Mouse (Mus musculus): ENCODE data around the gene Il9r.

Gene Il9r

DNA sequence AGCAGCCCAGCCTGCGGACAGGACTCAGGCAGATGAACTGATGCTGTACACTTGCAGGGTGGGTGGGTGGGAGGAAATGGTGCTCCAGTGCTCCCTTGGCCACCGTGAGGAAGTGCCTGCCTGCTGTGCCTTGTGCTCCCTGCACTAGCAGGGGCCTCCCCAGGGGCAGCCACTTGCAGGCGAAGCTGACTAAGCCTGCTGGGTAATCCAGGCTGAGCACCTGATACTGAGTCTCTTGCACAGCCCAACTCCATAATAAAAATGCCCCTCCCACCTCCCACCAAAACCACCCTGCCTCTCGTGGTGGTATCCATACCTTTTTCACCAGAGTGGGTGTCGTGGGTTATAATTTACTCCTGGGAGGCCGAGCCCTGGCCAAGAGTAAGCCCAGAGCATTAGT lies 849 bp downstream of the Il9r start:
- no peak for DNase-seq (ENCODE audit: low spot score in 2 of 2)

DNA sequence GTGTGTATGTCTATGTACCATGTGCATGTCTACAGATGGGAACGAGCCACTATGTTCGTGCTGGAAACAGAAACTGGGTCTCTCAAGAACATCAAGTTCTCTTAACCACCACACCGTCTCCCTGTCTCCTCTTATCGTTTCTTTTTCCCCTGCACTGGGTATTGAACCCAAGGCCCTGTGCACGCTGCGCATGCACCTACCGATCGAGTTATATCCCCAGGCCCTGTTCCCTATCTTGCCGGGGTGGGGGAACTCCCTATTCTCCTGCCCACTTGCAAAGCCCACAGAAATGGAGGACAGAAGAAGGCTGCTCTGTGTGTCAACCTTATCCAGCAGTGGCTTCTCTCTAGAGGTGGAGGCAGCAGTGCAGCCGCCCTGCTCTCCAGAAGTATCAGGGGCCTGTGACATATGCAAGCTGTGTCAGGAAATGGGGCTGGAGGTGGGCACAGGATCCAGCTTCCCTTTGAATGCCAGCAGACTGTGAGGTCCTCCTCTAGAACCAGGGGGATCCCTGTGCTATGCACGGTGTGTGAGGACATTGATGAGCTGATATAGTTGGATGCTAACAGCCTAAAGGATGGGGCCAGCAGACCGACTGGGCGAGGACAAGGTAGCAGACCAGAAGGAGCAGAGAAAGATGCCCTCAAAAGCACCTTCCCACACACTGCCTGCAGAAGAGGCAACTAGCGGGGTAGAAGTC lies 1.7 kb downstream of the Il9r start:
- DNase-seq (ENCODE audit: low spot score in 2 of 2), result no peak

DNA sequence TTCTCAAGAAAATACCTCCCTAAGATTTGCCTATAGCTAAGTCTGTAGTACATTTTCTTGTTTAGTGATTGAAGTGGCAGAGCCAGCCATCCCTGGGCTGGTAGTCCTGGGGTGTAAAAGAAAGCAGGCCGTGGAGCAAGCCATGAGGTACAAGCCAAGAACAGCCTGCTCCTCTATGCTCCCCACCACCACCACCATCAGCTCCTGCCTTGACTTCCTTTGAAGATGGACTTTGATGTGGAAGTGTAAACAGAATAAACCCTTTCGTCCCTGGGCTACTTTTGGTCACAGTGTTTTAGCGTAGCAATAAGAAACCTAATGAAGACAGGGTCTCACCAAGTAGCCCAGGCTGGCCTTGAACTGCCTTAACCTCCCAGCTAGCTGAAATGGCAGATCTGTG lies 2.3 kb downstream of the Il9r start:
- no peak for DNase-seq (ENCODE audit: low spot score in 2 of 2)

DNA sequence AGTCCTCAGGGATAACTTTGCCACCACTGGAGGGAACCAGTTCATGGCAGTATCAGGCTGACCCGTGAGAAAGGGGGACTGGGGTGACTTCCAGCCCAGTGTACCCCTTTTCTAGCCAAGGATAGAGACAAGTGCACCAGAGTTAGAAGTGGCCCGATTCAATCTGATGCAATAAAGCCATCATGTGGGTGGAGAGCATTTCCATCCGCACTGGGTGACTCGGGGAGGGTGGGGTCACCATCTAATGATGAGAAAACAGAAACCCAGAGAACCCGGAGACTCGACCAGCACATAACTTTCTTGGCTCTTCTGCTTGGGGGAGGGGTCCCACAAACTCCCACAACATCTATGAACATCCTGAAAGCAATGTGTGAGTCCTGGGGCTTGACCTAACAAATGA lies 3.4 kb downstream of the Il9r start:
- no peak for DNase-seq (ENCODE audit: low spot score in 2 of 2)

DNA sequence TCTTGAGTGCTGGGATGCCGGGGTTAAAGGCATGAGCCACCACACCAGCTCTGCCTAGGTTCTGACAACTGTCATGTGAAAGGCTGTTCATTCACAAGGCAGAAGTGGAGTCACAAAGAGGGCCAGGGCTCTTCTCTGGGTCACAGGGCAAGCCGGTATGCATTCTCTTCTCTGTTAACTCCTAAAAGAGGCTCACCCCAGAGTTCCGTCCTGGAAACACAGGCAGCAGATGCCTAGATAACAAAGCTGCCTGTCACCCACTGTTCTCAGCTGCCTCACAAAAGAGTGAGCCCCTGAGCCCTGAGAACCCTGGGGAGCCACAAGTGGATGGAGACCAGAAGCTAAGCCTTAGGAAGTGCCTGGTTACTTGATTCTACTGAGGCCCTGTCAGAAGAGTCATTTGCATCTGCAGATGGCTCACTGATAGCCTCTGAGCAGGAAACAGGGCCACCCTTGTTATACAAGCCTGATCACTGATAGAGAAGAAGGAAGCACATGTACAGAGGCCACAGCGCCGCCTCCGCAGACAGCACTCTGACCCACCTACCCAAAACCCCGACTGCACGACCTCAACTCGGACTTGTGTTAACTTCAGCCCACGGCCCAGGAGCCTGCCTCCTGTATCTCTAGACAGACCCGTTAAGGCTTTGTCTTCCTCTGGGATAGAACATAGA lies 4.1 kb downstream of the Il9r start:
- DNase-seq (ENCODE audit: low spot score in 2 of 2), result no peak

DNA sequence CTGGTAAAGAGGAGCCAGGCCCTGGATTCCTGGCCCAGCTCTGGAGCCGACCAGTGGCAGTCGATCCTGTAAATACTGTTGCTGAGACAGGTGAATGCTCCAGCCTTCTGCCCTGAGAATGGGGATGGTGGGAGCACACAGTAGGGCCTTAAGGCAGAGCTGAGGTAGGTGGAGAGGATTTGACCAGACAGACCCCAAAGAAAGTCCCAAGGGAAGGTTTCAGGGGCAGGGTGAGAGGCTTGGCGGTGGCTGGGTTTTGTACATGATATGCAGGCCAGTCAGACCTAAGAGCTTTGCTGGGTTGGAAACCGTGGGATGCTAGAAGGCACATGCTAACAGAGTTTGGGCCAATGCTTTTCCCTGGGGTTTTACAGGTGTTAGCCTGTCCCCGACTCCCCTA lies 5.5 kb downstream of the Il9r start:
- DNase-seq (ENCODE audit: low spot score in 2 of 2), result no peak

DNA sequence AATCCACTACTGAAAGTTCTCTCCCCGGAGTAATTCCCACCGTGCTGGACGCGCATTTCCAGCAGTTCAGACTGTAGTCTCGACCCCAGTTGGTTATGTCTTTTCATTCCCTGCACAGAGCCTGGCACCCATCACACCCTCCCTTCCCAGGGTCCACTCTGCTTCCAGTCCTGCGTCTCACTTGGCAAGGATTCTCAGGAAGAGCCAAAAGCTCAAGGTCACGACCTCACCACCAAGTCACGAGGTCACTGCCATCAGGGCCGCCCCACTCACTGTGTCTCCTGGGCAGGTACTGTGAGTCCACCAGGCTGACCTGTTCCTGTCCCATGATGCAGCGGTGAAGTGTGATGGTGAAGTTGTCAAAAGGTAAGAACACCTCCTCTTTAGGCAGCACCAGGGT lies 6.0 kb downstream of the Il9r start:
- DNase-seq (ENCODE audit: low spot score in 2 of 2), result no peak

DNA sequence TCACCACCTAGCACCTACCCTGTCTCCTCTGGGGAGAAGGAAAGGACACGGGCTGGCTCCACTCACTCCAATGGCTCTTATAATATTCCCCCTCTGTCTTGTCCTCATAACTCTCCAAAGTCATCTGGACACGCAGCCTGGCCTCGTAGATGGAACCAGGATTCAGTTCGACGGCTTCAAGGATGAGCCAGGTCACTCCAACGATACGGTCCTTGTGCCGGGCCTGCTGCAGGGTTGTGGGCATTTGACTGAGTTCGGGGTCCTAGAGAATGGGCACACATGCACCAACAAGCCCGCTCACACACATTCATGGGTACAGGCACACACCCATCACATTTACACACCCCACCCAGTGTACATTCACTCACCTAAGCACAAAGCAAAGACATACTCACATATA lies 6.9 kb downstream of the Il9r start:
- DNase-seq (ENCODE audit: low spot score in 2 of 2), result no peak

DNA sequence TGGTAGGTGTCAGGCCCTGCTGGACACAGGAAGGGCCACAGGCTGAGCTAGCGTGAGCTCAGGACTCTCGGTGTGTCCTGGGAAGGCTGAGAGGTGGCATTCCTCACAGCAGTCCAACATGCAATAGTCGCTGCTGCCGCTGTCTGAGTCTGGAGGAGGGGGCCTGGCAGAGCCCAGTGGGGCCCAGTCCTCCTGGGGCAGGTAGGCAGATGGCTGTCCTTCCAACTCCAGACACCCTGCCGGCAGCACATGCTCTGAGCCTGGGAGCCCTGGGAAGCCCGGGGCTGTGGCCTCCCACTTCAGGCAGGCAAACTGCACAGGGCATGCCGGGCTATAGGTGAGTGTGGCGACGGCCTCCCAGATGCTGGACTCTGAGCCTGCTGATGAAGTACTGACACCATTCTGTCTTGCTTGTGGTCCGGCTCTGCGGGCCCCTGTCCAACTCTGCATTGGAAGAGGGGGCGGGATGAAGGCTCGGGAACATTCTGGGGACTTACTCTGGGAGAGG lies 9.4 kb downstream of the Il9r start:
- no peak for DNase-seq (ENCODE audit: low spot score in 2 of 2)

DNA sequence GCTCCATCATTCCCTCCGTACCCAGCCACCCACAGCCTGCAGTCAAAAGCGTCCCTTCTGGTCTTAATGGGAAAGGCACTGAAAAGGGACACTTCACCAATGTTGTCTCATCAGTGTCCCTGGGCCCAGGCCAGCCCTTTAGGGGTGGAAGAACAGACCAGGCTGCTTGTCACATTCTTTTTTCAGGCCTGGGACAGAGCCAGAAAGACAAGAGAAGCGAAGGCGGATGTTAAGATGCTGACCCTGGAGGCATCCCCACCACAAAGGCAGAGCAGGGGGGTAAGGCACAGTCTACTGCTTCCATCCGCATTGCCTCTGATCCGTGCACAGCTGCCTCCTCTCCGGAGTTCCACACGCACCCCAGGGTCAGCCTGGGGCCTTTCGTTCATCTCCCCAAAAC lies 10.0 kb downstream of the Il9r start:
- no peak for DNase-seq (ENCODE audit: low spot score in 2 of 2)

DNA sequence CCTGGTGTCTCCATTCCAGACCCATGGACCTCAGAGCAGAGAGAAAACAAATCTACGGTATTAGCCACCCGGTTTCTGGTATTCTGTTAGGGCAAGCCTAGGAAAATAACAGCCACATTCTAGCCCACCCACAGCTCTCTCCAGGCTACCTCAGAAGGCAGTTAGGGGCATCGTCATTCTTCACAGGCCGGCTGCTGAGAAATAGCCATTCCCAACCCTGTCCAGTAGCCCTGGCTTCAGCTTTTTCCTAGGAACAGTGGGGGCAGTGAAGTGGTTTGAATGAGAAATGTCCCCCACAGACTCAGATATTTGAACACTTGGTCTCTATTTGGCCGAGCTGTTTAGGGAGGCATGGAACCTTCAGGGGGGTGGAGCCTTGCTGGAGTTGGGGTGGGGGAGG lies 10.6 kb downstream of the Il9r start:
- no peak for DNase-seq (ENCODE audit: low spot score in 2 of 2)

DNA sequence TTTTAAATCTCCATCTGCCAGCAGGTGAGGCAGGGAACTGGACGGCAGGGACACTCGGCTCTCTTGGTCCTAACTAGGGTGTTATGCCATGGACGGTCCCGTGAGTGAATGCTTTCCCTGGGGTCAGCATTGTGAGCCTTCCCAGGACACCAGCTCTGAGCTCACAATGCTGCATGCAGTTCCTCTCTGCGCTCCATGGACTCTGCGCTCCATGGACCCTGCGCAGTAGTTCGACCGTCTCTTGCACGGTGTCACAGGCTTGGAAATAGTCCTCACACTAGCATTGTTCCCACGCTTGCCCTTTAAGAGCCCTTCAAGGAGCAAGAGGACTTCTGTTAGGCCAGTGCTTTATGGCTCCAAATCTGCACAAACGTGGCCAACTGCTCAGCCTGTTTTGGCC lies 11.2 kb downstream of the Il9r start:
- DNase-seq (ENCODE audit: low spot score in 2 of 2), result no peak

DNA sequence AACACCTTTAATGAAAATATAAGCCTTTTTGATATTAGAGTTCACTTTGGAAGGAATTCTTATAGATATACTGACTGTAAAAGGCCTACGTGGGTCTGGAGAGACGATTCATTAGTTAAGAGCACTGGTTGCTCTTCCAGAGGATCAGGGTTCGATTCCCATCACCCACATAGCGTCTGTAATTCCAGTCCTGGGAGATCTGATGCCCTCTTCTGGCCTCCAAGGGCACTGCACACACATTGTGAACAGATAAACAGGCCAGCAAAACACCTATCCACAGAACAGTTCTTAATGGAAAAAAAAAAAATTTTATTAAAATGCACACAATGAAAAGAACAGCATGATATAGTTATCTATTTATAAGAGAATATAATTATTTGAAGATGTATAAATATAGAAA lies 12.8 kb downstream of the Il9r start:
- no peak for DNase-seq (ENCODE audit: low spot score in 2 of 2)

DNA sequence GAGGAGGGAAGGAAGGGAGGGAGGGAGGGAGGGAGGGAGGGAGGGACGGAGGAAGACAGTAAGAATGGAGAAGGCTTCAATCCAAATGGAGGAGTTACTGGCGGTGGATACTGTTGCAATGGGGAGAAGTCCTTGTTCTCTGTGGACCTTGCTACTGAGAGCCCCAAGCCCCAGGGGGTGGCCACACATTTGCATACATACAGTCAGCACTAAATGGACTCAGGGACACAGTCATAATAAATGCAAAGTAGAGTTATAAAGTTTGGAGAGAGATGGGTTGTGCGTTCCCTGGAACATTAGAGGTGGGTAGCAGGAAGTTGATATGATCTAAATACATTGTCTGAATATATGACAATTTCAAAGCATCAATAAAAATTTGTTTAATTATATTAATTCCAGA lies 14.0 kb downstream of the Il9r start:
- no peak for DNase-seq (ENCODE audit: low spot score in 2 of 2)

DNA sequence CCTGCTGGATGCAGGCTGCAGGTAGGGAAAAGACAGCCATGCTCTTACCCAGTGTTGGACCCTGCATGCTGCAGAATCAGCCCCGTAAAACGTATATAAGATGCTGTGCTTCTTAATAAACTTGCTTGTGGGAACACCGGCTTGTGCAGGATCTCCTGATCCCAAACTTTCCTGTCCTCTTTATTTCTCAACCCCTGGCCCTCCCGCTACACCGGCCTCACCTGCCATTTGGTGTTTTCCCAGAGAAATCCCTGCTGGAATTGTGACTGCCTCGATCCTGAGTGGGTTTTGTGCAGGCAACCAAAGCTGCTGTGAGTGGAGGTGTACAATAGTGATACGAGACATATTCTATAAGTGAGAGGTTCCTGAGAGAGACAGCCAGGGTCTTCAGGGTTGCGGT lies 15.6 kb downstream of the Il9r start:
- DNase-seq (ENCODE audit: low spot score in 2 of 2), result no peak

DNA sequence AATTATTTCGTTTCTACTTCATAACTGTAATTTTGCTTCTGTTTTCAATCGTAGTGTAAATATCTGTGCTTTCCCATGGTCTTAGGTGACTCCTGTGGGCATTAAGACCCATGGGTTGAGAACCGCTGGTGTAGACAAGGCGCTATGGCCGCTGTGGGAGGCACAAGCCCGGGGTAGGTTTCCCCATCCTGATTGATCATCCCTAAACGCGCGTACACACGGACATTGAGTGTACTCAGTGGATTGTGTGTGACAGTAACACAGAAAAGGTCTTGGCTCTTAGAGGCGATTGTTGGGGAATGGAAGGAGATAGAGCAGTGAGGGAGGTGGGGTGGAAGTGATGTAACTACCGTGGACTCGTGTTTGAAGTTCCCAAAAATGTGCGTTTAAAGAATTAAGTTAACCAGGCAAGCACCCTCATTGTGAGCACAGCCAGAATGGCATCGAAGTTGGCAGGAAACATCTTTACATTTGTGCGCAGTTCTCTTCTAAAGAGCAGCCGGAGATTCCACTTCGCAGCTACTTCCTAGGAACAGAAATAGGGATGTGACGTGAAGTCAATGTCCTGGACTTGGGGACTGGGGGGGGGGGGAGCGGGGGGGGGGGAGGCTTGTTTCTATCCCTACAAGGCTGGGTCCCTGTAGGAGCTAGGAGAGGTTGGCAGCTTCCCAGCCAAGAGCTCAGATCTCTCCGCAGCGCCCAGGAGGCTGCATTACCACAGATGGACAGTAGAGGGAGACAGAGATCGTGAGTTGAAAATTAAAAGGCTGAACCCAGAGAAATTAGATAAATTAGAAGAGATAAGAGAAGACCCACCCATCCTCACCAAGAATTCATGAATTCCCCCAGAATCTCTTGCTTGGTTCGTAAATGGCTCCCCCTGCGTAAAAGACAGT lies 17.9 kb downstream of the Il9r start:
- DNase-seq (ENCODE audit: low spot score in 2 of 2), result peak; percentile 45 to 67

DNA sequence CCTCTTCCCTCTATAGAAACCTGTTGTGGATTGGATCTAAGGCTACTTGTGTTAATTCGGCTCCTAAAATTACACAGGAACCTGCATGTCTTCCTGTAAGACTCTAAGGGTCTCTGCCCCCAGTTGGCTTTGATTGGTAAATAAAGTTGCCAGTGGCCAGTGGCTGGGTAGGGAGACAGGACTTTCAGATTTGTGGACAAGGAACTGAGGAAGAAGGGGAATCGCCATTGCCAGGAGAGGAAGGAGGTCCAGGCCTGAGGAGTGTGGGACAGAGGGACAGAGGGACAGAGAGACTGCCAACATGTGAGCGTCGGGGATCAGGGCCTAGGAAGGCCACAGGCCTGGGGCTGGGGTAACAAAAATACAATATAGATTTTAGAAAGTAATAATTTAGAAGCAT lies 18.8 kb downstream of the Il9r start:
- no peak for DNase-seq (ENCODE audit: low spot score in 2 of 2)

DNA sequence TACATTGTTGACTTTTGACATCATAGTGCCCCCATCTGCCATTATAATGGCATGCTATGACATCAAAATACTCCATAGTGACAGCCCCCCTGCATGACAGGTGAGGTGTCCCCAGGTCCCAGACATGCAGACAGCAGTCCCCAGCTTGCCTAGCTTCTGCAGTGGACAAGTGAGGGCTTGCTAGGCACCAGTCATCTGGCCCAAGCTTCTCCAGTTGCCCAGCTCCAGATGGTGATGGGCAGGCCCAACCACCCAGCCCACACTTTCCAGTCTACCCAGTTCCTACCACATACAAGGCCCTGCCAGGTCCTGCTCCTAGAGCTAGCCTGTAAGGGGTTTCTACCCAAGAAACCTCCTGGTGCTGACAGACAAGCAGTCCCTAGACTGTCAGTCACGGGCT lies 21.6 kb downstream of the Il9r start:
- no peak for DNase-seq (ENCODE audit: low spot score in 2 of 2)

DNA sequence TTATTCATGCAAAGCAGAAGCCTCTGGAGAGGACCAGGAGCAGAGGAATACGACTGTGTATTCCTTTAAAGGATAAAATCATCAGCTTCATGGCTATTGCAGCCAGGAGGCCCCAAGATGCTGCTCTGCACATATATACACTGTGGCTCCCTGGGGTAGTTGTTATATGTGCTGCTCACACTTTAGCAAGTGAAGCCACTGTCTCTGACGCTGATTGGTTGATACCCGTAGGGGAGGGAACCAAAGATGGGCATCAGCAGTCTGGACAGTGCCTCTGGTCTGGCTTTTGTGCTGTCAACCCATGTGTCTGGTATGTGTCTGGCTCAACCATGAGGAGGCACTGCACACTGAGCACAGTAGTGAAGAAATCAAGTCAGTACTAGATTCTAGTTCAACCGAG lies 33.4 kb downstream of the Il9r start:
- no peak for DNase-seq (ENCODE audit: low spot score in 2 of 2)

DNA sequence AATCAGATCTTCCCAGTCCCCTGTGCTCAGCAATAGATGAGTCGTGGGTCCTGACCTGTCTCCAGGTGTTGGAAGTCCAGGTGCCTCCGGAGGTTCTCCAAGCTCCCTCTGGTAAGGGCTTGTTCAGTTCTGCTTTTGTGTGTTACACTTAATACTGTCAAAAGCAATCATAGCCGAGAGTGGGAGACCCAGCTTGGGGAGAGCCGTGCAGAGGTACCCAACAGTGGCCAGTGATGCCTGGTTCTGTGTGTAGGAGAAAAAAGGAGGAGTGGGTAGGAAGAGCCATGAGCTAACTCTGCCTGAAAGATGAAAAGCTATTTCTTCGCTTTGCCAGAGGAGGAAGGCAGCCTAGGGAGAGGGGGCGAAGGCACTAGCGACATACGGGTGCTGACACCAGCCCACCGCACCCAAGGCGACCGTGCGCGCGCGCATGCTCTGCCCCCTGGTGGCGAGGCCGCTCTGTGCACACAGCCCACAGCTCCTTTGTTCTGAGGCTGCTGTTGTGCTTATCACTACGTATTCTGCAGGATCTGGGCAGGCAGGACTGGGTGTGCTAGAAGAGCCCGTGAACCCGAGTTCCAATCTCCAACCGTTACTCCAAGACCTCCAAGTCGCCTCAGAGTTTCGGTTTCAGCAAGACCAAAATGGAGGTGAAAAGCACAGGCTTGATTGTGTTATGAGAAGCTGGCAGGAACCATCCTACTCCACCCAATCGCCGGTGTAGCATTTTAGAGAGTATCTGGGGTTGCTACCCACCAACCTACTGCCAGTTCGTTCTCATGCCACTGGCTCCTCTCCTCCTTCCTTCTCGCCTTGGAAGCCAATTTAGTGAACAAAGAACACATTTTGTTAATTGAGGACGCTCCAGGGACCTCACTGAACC lies 37.9 kb downstream of the Il9r start:
- DNase-seq (ENCODE audit: low spot score in 2 of 2), result peak; percentile 50 to 66

DNA sequence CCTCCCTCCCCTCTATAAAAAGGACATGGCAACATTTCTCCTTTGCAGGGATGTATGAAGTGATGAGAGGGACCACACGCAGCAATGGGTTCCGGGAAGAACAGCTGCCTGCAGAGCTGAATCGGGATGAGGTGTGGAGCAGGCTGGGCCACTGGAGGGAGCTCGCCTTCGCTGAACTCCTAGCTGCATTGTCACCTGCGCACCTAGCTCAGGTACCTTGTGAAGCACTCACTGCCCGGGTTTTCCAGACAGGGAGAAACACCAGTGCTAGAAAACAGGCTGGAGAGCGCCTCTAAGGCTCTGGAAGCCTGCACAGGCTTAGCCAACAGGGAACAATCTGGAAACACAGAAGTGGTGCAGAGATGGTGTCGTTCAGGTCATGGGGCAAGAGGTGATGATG lies 38.6 kb downstream of the Il9r start:
- no peak for DNase-seq (ENCODE audit: low spot score in 2 of 2)

DNA sequence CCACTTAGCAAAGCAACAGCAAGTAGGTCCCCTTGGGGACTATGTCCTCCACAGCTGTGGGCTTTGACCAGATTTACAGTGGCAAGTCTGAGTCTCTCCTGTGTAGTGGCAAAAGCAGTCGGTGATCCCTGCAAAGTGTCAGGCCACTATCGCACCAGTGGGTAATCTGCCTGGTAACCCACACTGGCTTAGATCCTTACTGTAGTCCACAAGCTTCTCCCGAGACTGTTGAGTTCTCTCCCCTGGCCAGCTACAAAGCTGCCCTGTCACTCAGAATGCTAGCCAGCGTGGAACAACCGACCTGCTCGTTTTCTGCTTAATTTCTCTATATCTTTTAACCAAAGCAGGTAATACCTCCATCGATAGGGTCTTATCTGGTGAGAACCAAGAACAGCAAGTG lies 39.7 kb downstream of the Il9r start:
- no peak for DNase-seq (ENCODE audit: low spot score in 2 of 2)
